ENCODE assay signal across 11 mouse cellular contexts in genomic region chr14:74981016-74981415, GRCm38 (mm10).
"Had no signal": no experiment of that assay in that cellular context is flagged by ENCODE, and none has a peak within 500 bp of the region (broad histone marks: within the 10 kb centered on the region; RNA-seq: fewer than 3 reads in every experiment).

No protein-coding gene starts in this region.

- H3K4me1 ChIP-seq: limb, embryonic 12.5 days had no signal

- DNase-seq: kidney, adult 11 months; kidney, adult 9 months; kidney, postnatal 36 days; layer of hippocampus, adult 9-11 months; lung, adult 18-20 months; midbrain, embryonic 14.5 days; thymus, postnatal 4 days had no signal

- H3K4me3 ChIP-seq: limb, embryonic 12.5 days had no signal

- H3K27ac ChIP-seq: kidney, postnatal 0 days; limb, embryonic 12.5 days; liver, embryonic 14.5 days; stomach, postnatal 0 days had no signal

- H3K4me2 ChIP-seq: limb, embryonic 12.5 days had no signal

- H3K27me3 ChIP-seq: limb, embryonic 12.5 days had no signal

- H3K9ac ChIP-seq: limb, embryonic 12.5 days; liver, embryonic 14.5 days had no signal

- H3K9me3 ChIP-seq: limb, embryonic 12.5 days had no signal

- H3K36me3 ChIP-seq: limb, embryonic 12.5 days had no signal
